Mouse (Mus musculus): ENCODE results near the gene Cradd. TPM values are rescaled to one million over a fixed set of nuclear protein-coding genes. Genes with fewer than 3 reads are reported as not detected.

Gene Cradd
- polyA plus RNA-seq, 1 experiment from 2014 or later: 14.4 TPM

GRCm38 (mm10) chr10:95314019-95314418 is 9.9 kb downstream of the Cradd start:
- 70% methylated on average over 5 of the region's 5 CpGs for WGBS
- Histone ChIP-seq H3K4me1 (peaks cover 19% of the 10 kb centered on the region), H3K9ac (replicated peaks) (no peak overlapping the region), H3K4me3 (no peak overlapping the region), H3K36me3 (no peaks in the 10 kb centered on the region), H3K27ac (replicated peaks) (no peak overlapping the region), H3K9me3 (no peaks in the 10 kb centered on the region), H3K27me3 (peaks cover 9% of the 10 kb centered on the region; the same call in 1 of the 2 replicates), H3K4me2 (replicated peaks) (no peak overlapping the region)
- no peak for ATAC-seq (ENCODE audit: low FRiP score, low read depth)

- WGBS: 84% methylated on average over 9 of the region's 9 CpGs
- Histone ChIP-seq H3K9me3 (no peaks in the 10 kb centered on the region), H3K36me3 (no peaks in the 10 kb centered on the region), H3K4me3 (no peak overlapping the region), H3K27me3 (peaks cover 9% of the 10 kb centered on the region; the same call in 1 of the 2 replicates), H3K9ac (replicated peaks) (no peak overlapping the region), H3K4me2 (replicated peaks) (no peak overlapping the region), H3K4me1 (peaks cover 19% of the 10 kb centered on the region), H3K27ac (replicated peaks) (no peak overlapping the region)
- ATAC-seq (ENCODE audit: low FRiP score, low read depth): no peak
These were observed 10.4 kb downstream of the Cradd start for GRCm38 (mm10) chr10:95313524-95313923.

- Histone ChIP-seq H3K9ac (replicated peaks) (0 out of 2 replicates have a peak overlapping the region, but pooled peaks have one; percentile 15), H3K4me1 (peaks cover 25% of the 10 kb centered on the region), H3K27ac (replicated peaks) (peak overlapping the region; percentile 71), H3K4me2 (replicated peaks) (peak overlapping the region; percentile 29), H3K4me3 (peak overlapping the region; percentile 9; the same call in 1 of the 2 replicates), H3K36me3 (no peaks in the 10 kb centered on the region), H3K27me3 (peaks cover 9% of the 10 kb centered on the region; the same call in 1 of the 2 replicates), H3K9me3 (no peaks in the 10 kb centered on the region)
- WGBS: 8% methylated on average over 21 of the region's 21 CpGs
- ATAC-seq (ENCODE audit: low FRiP score, low read depth): peak; percentile 76
These were observed 13.1 kb downstream of the Cradd start for GRCm38 (mm10) chr10:95310688-95311441.

- H3K9me3 ChIP-seq: no peaks in the 10 kb centered on the region
- H3K27ac ChIP-seq (replicated peaks): no peak overlapping the region
- ATAC-seq (ENCODE audit: low FRiP score, low read depth): no peak
- 37% methylated on average over 13 of the region's 13 CpGs for WGBS
- no peak overlapping the region for H3K4me3 ChIP-seq
- peaks cover 25% of the 10 kb centered on the region for H3K4me1 ChIP-seq
- H3K9ac ChIP-seq (replicated peaks): no peak overlapping the region
- no peaks in the 10 kb centered on the region for H3K36me3 ChIP-seq
- H3K4me2 ChIP-seq (replicated peaks): no peak overlapping the region
- peaks cover 9% of the 10 kb centered on the region; the same call in 1 of the 2 replicates for H3K27me3 ChIP-seq
These were observed 14.3 kb downstream of the Cradd start for GRCm38 (mm10) chr10:95309412-95310322.

GRCm38 (mm10) chr10:95308991-95309390 is 14.9 kb downstream of the Cradd start:
- peaks cover 25% of the 10 kb centered on the region for H3K4me1 ChIP-seq
- H3K27ac ChIP-seq (replicated peaks): no peak overlapping the region
- H3K9ac ChIP-seq (replicated peaks): no peak overlapping the region
- no peaks in the 10 kb centered on the region for H3K36me3 ChIP-seq
- H3K4me2 ChIP-seq (replicated peaks): no peak overlapping the region
- H3K9me3 ChIP-seq: no peaks in the 10 kb centered on the region
- no peak overlapping the region for H3K4me3 ChIP-seq
- 79% methylated on average over 12 of the region's 12 CpGs for WGBS
- no peak for ATAC-seq (ENCODE audit: low FRiP score, low read depth)
- peaks cover 9% of the 10 kb centered on the region; the same call in 1 of the 2 replicates for H3K27me3 ChIP-seq

- H3K36me3 ChIP-seq: no peaks in the 10 kb centered on the region
- no peak overlapping the region for H3K4me3 ChIP-seq
- ATAC-seq (ENCODE audit: low FRiP score, low read depth): no peak
- no peaks in the 10 kb centered on the region for H3K9me3 ChIP-seq
- WGBS: 90% methylated on average over 5 of the region's 5 CpGs
- H3K4me1 ChIP-seq: peaks cover 25% of the 10 kb centered on the region
- H3K9ac ChIP-seq (replicated peaks): no peak overlapping the region
- no peak overlapping the region for H3K27ac ChIP-seq (replicated peaks)
- 0 out of 2 replicates have a peak, but pooled peaks cover 6% of the 10 kb centered on the region for H3K27me3 ChIP-seq
- no peak overlapping the region for H3K4me2 ChIP-seq (replicated peaks)
These were observed 16.0 kb downstream of the Cradd start for GRCm38 (mm10) chr10:95307916-95308315.

- Histone ChIP-seq H3K36me3 (no peaks in the 10 kb centered on the region), H3K9ac (replicated peaks) (no peak overlapping the region), H3K27ac (replicated peaks) (no peak overlapping the region), H3K4me3 (no peak overlapping the region), H3K4me2 (replicated peaks) (no peak overlapping the region), H3K27me3 (0 out of 2 replicates have a peak, but pooled peaks cover 1% of the 10 kb centered on the region), H3K4me1 (peaks cover 31% of the 10 kb centered on the region), H3K9me3 (no peaks in the 10 kb centered on the region)
- 49% methylated on average over 11 of the region's 11 CpGs for WGBS
- ATAC-seq (ENCODE audit: low FRiP score, low read depth): no peak
These were observed 16.9 kb downstream of the Cradd start for GRCm38 (mm10) chr10:95306824-95307552.

- Histone ChIP-seq H3K4me1 (peaks cover 13% of the 10 kb centered on the region), H3K27ac (replicated peaks) (no peak overlapping the region), H3K36me3 (no peaks in the 10 kb centered on the region), H3K4me3 (no peak overlapping the region), H3K27me3 (no peaks in the 10 kb centered on the region), H3K9me3 (no peaks in the 10 kb centered on the region), H3K4me2 (replicated peaks) (no peak overlapping the region), H3K9ac (replicated peaks) (no peak overlapping the region)
- WGBS: 74% methylated on average over 4 of the region's 4 CpGs
- ATAC-seq (ENCODE audit: low FRiP score, low read depth): no peak
These were observed 19.7 kb downstream of the Cradd start for GRCm38 (mm10) chr10:95304240-95304639.

GRCm38 (mm10) chr10:95302211-95303163 is 21.4 kb downstream of the Cradd start:
- Histone ChIP-seq H3K9me3 (no peaks in the 10 kb centered on the region), H3K36me3 (no peaks in the 10 kb centered on the region), H3K9ac (replicated peaks) (no peak overlapping the region), H3K4me3 (no peak overlapping the region), H3K27me3 (no peaks in the 10 kb centered on the region), H3K27ac (replicated peaks) (0 out of 2 replicates have a peak overlapping the region, but pooled peaks have one; percentile 30), H3K4me2 (replicated peaks) (no peak overlapping the region), H3K4me1 (peaks cover 12% of the 10 kb centered on the region)
- no peak for ATAC-seq (ENCODE audit: low FRiP score, low read depth)
- 47% methylated on average over 12 of the region's 12 CpGs for WGBS

- ATAC-seq (ENCODE audit: low FRiP score, low read depth): no peak
- Histone ChIP-seq H3K27ac (replicated peaks) (no peak overlapping the region), H3K4me1 (peaks cover 8% of the 10 kb centered on the region), H3K36me3 (no peaks in the 10 kb centered on the region), H3K9ac (replicated peaks) (no peak overlapping the region), H3K27me3 (no peaks in the 10 kb centered on the region), H3K4me3 (no peak overlapping the region), H3K4me2 (replicated peaks) (no peak overlapping the region), H3K9me3 (no peaks in the 10 kb centered on the region)
- WGBS: 89% methylated on average over 8 of the region's 8 CpGs
These were observed 23.6 kb downstream of the Cradd start for GRCm38 (mm10) chr10:95300178-95300793.

Measured in midbrain, embryonic 12.5 days (tissue).